Mouse (Mus musculus): ENCODE results near the gene Synpo2l.
"Not testable (repeated sequence)": the region's sequence is repeated elsewhere in the genome, so short reads cannot be mapped to it uniquely, and the experiment has no call there.

DNA sequence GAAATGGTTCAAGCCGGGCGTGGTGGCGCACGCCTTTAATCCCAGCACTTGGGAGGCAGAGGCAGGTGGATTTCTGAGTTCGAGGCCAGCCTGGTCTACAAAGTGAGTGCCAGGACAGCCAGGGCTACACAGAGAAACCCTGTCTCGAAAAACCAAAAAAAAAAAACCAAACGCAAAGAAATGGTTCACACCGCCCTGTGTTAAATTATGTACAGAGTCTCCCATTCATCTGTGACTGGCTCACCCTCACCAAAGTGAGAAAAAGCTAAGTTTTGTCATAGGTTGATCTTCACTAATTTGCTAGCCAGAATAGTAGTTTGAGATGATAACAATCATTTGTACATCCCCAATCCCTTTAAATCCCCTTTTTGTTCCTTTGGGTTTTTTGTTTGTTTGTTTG lies 35.3 kb upstream of the Synpo2l start:
- TF ChIP-seq CTCF (IDR thresholded peaks at IDR 0.05; ENCODE audit: extremely low read depth, insufficient read depth, insufficient read length, insufficient replicate concordance); POLR2A (IDR thresholded peaks at IDR 0.05; ENCODE audit: low read depth, low read length): not testable (repeated sequence)

All from spleen, adult 2 months (tissue).